Mouse (Mus musculus) Patski (cell line): ENCODE measurements at regions not wholly inside any gene's neighbourhood (a gene's known extent, or its start where the extent isn't known, plus 50 kb on each side); places are given as distances from the start of the nearest gene placed in this dataset.

ENCODE experiments used
- ATAC-seq: fragments of 100-300 bp; one replicate; pipeline ENCODE4 v1.8.0; 2021
- CTCF ChIA-PET: fragments of 350-600 bp; sonication (Branson Sonifier 250); formaldehyde crosslinking; loops from one replicate; lab custom pipeline; 2022; ENCODE audit warnings: inconsistent platforms; lab: Charles Lee
- POLR2A ChIA-PET: fragments of 350-600 bp; sonication (Branson Sonifier 250); formaldehyde crosslinking; loops from one replicate; lab custom pipeline; 2022; ENCODE audit warnings: antibody characterized with exemption, inconsistent platforms; lab: Charles Lee
- DNase-seq: peaks from one replicate; pipeline ENCODE4 v3.0.0-alpha.2; 2011; ENCODE audit warnings: low read depth, low spot score
- H3K27me3 ChIP-seq: fragments of 371-371 bp; one replicate; pipeline ENCODE4 v1.5.1; 2021
- CTCF ChIP-seq: fragments of 100-300 bp; IDR thresholded peaks from one replicate; pipeline ENCODE4 v1.5.1; 2021
- in situ Hi-C: fragments of 300-500 bp; cut with MboI; formaldehyde crosslinking; loops from 3 replicates; pipeline ENCODE4 v1.11.1; 2018; ENCODE audit warnings: low pct_unique_long_range_greater_than_20kb, mixed read lengths

- DNase-seq (no peak), ATAC-seq (no peak)
- ChIA-PET POLR2A (no interaction called here), CTCF (interaction anchor here (1.0 kb wide), 1 partner anchor 16 kb away, joined by 3 read pairs; no protein-coding TSS in a partner anchor)
- TF ChIP-seq CTCF: no peak
- H3K27me3 ChIP-seq: peaks cover 6% of the 10 kb centered on the region
- in situ Hi-C loops: no loop called here
Observed at GRCm38 (mm10) chrX:72094202-72094601, 102.6 kb downstream of the Cnga2 start.

GRCm38 (mm10) chrX:72094631-72095030 is 103.0 kb downstream of the Cnga2 start:
- CTCF ChIA-PET: interaction anchor here (1.0 kb wide), 1 partner anchor 15 kb away, joined by 3 read pairs; no protein-coding TSS in a partner anchor
- H3K27me3 ChIP-seq: peaks cover 6% of the 10 kb centered on the region
- in situ Hi-C loops: no loop called here
- ATAC-seq (no peak), DNase-seq (no peak)
- POLR2A ChIA-PET: no interaction called here
- TF ChIP-seq CTCF: no peak

GRCm38 (mm10) chrX:72141897-72142296 is 79.9 kb upstream of the Magea4 start:
- in situ Hi-C loops: no loop called here
- ChIA-PET POLR2A (no interaction called here), CTCF (interaction anchor here (0.7 kb wide), 1 partner anchor 12 kb away, joined by 3 read pairs; no protein-coding TSS in a partner anchor)
- no peak for ATAC-seq
- H3K27me3 ChIP-seq: peaks cover 23% of the 10 kb centered on the region
- TF ChIP-seq CTCF: no peak
- no peak for DNase-seq

GRCm38 (mm10) chrX:72169146-72169545 is 52.7 kb upstream of the Magea4 start:
- ChIA-PET POLR2A (no interaction called here), CTCF (no interaction called here)
- H3K27me3 ChIP-seq: peaks cover 30% of the 10 kb centered on the region
- DNase-seq (no peak), ATAC-seq (no peak)
- in situ Hi-C loops: no loop called here
- TF ChIP-seq CTCF: no peak
